Mouse (Mus musculus): Measurements from ENCODE around the gene Oxt.

GRCm38 (mm10) chr2:130535017-130535416, 41.0 kb upstream of the Oxt start:
- TF ChIP-seq CTCF (IDR thresholded peaks at IDR 0.05; ENCODE audit: extremely low read depth, insufficient read depth, insufficient read length, insufficient replicate concordance) (no peak), POLR2A (IDR thresholded peaks at IDR 0.05; ENCODE audit: low read depth, low read length) (no peak)
